Mouse (Mus musculus) left cerebral cortex, adult 18-20 months (tissue): Measurements from ENCODE around the gene A930033H14Rik. TPM values are rescaled to one million over a fixed set of nuclear protein-coding genes. Genes with fewer than 3 reads are reported as not detected.

Source experiments
- DNase-seq, 2 experiments: peaks; one replicate each; pipeline ENCODE4 v3.0.0; 2021 to 2022; ENCODE audit warnings: low spot score in 2 of 2, mixed read lengths in 1 of 2
- total RNA-seq, 2 experiments: library from RNA; stranded (reverse); gene quantifications; 2 replicates each; pipeline ENCODE4 v1.2.3; 2021

The A930033H14Rik gene
- total RNA-seq, 2 experiments from 2014 or later: 1.9 to 3.0 TPM

DNA sequence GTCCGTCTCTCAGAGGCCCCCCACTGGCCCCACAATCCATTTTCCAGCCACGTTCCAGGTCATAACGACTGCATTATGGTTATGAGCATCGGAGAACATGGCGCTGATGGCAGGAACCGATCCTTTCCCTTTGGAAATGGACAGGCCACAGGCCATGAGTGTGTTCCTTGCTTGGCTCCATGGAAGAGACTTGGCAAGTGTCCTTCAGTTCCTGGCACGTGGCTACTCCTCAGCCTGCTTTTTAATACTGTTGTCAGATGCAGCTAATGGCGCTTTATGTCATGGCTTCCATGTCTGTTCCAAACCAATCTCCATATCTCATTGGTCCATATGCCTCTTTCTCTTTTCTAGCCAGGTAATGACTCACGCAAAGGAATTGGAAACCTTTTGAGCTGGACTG is 24.9 kb upstream of the A930033H14Rik start:
- no peak for DNase-seq

DNA sequence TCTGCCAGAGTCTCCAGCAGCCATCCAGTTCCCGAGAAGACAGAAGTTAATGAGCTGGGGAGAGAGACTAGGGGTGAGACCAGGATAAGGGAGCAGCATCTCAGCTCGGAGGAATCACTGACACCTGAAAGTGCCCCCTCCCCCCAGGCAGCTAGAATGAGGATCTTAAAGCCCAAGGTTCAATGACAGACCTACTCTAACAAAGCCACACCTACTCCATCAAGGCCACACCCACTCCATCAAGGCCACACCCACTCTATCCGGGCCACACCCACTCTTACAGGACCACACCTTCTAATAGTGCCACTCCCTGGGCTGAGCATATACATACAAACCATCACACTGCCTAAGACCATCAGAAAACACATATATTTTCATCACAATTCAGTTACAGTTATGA is 24.3 kb upstream of the A930033H14Rik start:
- no peak for DNase-seq

DNA sequence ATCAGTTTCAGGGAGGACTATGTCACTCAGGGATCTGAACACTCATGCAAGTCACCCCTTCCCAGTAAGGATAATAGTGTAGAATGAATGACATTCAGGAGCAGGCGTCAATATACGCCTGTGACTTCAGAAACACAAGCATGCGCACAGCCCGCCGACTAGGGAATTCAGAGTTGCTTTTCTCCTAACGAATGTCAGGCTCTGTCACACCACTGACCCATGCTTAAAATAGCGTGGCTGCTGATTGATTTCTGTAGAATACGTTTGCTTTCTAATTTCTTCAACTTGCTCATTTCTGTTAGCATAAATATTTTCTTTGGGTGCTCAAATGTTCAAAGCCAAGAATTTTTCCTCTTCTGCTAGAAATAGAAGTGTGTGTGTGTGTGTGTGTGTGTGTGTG is 13.1 kb upstream of the A930033H14Rik start:
- DNase-seq: no peak

DNA sequence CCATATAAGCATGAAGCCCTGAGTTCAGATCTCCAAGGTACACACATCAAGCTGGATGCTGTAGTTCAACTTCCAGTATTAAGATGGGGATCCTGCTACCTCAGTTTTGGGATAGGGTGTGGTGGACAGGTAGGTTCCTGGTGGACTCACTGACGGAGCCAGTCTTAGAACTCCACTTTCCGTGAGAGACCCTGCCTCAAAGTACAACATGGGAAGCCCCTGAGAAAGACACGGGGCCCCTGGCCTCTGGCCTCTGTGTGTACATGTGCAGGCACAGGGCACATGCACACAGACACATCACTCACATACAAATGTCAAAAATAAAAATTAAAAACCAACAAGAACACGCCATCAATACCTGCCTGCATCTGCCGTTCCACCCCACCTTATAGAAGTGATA is 12.6 kb upstream of the A930033H14Rik start:
- no peak for DNase-seq

DNA sequence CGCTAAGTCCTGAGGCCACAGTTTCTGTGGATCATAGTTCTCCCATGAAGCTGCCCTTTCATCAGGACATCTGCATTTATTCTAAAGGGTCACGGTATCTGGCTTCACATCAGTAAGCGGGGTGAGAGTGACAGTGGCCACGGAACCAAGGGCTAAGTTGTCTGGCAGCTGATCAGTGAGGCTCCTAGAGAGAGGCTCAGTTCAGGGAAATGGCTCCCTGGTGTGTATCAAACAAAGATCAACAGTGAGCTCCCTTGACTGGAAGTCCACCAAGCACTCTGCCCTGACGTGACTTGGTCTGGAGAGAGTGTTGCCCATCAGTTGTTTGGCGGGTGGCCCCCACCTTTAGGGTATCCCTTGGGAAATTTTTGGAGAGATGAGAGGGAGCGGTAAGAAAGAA is 11.4 kb upstream of the A930033H14Rik start:
- no peak for DNase-seq

DNA sequence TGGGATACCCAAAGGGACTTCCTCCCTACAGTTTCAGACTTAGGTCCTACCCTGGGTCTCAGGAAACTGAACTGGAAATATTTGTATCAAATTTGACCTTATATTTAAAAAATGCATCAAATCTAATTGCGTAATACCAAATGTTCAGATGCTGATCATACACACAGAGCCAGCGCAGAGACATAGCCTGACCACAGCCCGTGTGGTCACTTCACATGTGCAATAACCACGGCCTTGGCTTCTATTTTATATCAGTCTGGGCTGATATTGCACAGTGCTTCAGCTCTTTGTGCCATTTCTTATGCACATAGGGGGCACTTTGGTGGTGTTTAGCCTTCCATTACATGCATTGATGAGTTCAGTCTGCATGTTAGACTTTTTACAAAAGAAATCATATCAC is 10.3 kb upstream of the A930033H14Rik start:
- no peak for DNase-seq

DNA sequence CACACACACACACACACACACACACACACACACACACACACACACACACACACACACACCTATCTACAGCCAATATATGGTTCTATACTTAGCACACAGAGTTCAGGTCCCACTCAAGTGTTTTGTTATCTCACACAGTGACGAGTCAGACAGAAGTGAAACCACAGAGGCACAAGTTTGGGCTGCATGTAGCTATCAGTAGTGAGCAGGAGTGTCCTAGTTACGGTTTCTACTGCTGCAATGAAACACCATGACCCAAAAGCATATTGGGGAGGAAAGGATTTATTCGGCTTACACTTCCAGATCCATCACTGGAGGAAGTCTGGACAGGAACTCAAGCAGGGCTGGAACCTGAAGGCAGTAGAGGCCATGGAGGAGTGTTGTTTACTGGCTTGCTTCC is 9.1 kb upstream of the A930033H14Rik start:
- no peak for DNase-seq

DNA sequence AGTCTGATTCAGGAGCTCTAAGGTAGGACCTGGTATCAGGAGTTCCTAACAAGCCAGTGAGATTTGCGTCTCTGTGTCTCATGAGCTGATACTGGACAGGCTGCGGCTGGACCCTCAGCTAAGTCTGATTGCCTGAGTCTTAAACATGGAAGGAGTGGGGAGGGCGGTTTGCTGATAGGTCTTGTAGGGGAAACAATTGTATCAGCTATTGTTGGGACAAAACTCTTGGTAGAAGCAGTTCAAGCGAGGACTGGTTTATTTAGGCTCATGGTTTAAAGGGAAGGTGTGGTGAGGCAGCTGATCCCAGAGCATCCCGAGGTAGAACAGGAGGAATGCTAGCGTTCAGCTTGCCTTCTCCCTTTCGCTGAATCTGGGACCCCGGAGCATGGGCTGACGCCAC is 8.2 kb upstream of the A930033H14Rik start:
- DNase-seq: no peak

DNA sequence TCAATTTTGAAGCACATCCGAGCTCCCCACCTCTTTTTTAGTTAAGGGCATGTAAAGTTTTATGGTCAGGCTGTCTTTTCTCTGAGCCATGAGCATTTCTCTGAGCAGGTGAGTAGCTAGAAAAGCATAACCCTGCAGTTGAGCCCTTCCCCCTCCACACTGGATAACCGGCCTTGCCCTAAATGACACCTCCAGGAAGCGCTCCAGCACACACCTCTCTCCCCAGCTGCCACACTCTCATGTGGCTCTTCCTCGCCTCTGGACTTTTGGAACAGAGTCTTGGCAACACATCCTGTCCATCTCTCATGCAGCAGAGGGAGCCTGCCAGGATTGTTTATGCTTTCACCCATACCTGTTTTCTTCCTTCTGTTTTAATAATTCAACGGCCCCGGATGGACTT is 7.4 kb upstream of the A930033H14Rik start:
- no peak for DNase-seq

DNA sequence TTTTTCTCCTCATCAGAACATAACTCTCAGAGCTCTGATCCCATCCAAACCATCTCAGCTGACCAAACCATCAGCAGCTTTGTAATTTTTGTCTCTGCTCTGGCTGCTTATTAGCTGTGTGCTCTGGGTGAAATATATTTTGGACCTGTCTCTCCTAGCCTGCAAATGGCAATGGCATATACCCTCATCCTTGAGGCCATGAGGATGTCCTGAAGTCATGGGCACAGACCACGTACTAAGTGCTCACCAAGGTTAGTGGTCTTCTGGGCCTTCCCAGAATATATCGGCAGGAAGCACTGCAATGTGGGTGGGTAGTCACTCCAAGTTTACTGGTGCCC is 6.4 kb upstream of the A930033H14Rik start:
- DNase-seq: no peak

DNA sequence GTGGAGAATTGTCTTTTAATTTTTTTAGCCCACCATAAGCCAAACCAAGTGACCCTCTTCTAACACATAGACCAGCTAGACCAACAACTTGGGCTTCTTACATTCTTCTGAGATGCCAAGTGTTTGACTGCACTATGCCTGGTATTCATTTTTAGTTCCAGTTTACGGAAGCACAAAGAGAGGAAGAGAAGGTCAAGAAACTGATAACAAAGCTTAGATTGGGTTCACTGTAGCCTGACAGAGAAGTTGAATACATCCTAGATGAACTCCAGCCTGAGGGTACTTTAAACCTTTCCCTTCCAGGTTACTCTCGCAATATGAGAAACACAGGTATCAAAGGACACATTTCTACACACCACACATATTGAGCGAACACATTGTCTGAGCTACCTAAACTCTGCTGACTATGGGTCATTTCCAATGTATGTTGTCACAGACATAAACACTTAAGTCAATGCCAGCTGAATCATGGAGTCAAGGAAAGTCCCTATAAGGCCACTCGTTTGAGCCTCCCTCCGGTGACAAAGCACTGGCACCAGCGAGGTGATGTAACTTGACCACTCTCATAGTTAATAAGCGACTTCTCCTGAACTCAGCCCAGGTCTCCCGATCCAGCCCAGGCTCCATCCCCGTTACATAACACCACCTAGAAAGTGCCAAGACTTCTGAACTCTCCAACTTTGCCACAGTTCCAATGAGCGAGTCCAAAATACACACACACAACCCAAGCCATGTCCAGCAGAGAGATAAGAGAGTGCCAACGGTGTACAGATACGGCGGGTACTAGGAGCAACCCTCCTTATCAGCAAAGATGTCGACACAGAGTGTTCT is 5.8 kb upstream of the A930033H14Rik start:
- no peak for DNase-seq

DNA sequence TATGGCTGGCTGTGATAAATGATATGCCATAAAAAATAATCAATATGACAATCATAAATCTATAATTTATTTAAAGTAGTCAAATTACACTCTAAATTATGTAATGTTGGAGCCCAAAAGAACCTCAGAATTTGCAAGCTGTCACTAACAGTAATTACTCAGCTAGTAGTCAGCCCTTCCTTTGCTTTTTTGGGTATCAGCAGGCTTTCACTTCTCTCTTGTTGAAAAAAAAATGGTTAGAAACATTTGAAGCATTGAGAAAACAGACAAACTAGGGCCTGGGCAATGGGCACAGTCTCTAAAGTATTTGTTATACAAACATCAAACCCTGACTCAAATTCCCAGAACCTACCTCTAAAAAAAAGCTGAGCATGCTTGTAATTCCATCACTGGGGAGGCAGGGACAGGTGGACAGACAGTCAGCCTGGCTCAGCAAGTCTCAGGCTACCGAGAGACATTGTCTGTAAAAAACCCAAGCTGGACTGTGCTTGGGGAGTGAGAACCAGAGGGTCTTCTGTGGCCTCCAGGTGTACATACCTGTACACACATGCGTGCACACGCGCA is 4.3 kb upstream of the A930033H14Rik start:
- DNase-seq: no peak

DNA sequence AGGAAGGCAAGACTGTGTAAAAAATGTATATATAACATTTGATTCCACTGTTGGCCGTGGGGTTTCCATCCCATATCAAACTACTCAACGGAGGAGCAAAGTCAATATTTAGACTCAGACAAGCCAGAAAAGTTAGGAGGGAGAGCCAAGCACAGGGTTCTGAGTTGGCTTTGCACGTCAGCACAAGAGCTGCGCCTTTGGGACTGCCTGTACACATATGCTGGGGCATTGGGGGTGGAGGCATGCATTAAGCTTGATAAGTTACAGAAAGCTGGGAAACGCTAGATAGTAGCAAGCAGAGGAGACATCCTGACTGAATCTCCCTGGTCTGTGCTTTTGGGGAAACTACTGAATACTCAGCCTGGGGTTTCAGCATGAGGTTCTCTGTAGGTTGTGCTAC is 1.1 kb upstream of the A930033H14Rik start:
- DNase-seq: peak in 1 of 2 experiments; percentile 20

DNA sequence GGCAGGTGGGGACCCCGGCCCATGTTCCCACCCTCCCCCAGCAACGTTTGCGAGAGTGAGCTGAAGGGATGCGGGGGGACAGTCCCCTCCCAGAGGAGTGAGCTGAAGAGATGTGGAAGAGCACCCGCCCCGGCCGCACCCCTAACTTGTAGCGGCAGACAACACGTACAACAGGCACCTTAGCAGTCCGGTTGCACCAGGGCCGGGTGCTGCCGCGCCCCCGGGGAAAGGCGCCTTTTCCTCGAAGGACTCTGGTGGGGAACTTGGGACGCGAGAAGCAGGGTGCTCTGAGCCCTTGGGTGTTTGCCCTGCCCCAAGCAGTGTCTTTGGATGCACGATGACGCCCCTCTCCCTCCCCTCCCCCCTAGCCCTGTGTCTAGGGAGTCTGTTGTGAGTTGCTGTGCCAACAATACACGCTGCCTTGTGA is 566 bp upstream of the A930033H14Rik start:
- DNase-seq: no peak

DNA sequence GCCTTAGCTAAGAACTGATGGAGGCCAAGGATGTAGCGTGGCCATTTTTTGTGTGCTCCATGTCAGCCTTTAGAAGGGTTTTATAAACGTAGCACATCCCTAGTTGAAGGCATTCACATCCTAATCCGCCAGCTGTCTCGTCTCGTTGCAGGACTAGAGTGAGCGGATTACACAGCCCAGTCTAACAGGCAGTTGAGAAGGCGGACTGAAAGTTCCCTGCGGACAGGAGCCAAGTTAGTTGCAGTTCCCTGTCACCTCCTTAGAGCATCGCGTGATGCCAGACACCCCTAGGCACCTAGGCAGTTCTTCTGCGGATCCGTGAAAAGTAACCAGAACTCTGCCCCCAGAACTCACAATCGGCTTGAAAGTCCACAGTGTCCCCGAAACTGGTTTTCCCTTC is 922 bp downstream of the A930033H14Rik start:
- peak; percentile 12 to 30 for DNase-seq

DNA sequence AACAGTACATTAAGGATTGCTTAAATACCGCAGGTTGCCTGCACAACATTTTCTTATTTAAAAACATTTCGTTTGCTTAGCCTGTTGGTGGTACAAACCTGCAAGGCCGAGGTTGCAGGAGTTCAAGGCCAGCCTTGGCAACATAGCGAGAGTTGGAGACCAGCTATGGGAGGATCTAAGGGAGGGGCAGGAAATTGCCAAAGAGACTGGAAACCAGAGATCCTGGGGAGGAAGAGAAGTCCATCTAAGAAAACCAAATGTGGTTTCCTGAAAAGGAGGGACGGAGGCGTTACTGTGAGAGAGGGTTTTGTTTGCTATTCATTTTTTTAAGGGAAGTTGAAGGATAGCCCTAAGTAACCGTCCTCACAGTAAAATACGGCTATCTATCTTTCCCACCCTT is 1.3 kb downstream of the A930033H14Rik start:
- DNase-seq: no peak

DNA sequence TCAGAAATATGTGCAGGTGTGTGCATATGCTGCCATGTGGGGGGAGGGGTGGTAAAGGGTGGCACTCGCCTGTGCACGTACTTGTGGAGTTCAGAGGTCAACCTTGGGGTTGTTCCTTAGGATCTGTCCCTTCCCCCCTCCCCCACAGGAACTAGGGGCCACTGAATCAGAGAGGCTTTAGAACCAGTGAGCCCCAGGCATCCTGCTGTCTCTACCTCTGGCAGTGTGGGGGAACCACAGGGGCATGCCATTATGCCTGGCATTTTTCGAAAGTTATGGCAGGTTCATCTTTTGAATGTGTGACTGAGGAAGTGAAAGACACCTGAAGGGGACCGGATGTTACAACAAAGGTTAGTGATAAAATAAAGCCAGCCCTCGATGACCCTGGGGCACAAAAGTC is 2.2 kb downstream of the A930033H14Rik start:
- no peak for DNase-seq

DNA sequence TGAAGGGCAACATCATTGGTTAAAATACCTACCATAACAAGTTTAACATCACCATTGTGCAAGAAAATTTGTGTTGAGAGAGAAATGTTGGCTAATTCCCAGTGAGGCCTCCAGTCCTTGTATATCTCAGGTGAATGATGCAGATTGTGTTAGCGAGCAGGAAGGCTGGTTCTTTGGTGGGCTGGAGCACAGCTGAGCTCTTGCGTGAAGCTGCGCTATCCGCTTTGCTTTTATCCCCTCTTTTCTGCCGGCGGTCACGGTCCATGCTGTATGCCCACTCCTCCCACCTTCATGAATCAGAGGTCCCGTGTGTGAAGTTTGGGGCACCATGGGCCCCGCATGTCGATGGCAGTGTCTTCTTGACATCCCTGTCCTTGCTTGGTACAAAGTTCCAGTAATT is 2.9 kb downstream of the A930033H14Rik start:
- no peak for DNase-seq

DNA sequence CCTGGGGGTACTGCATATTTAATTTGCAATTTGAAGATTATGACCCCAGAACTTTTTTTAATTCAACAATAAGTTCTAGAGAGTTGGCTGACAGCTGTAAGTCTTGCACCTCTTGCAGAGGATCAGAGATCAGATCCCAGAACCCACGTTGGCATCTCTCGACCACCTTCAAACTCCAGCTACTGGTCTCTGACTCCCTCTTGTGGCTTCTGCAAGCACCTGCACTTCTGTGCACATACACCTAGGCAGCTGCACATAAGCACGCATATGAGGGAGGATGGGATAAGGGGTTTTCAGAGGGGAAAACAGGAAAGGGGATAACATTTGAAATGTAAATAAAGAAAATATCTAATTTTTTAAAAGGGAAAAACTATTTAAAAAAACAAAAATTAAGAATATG is 4.2 kb downstream of the A930033H14Rik start:
- no peak for DNase-seq

DNA sequence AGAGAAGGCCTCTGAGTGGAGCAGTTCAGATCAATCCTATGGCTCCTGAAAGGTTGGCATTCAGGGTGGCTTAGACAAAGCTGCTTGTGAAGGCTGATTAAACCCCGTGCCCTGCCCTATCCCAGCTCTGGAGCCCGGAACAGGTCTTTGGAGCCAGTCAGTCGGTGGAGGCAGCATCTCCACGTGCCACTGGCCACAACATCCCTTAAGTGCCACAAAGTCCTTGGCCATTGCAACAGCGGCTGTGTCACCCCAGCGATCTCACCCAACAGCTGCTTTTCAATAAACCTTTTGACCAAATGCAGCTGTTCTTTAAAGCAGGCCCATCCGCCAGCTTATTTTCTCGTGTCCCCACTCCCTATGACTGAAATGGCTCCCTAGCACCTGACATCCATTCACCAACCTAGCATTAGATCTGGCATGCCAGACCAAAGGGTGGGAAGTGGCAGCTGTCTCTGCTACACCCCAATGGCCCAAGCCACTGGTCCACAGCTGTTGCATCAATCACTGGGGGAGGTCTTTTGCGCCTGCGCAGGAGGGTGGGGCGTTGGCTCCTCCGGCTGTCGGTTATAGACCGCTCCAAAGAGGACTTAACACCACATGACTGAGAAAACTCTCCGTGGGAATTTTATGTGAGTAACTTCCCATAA is 4.8 kb downstream of the A930033H14Rik start:
- no peak for DNase-seq

DNA sequence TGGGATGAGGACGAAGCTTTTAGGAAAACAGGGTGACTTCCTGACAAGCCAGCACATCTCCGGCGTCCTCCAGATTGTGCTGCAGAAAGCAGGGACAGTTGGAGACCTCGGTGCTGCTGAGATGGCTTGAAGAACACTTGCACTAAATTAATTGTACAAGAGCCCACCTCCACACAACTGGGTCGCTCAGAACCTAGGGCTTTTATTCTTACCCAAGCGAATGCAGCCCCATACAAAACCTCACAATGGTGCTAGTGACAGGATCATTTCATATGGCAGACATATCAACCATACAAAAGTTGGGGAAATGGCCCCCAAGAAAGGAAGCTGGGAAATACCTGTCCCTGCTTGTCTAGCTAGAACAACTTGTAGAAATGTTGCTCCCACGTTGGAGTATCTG is 5.4 kb downstream of the A930033H14Rik start:
- DNase-seq: no peak

DNA sequence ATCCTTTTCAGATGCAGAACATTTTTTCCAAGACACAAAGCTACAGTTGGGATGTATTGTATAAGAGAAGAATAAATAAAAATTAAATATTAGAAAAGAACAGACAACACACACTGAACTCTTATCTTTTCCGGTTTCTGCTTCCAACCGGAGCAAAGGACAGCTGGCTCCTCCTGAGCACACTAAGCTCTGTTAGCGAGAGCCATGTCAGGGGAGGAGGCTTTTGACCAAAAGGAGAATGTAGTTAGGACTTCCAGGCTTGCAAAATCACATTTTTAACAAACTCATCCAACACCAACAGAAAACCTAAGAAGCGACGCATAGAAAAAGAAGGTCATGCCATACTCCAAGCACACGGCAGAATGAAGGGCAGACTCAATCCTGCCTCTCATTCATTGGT is 6.8 kb downstream of the A930033H14Rik start:
- no peak for DNase-seq
